Mouse (Mus musculus) intestine, embryonic 15.5 days (tissue): ENCODE data around the gene Spryd3. TPM values are rescaled to one million over a fixed set of nuclear protein-coding genes. Genes with fewer than 3 reads are reported as not detected.
A peak's percentile ranks its signal among the peaks of the same experiment; 100 is the strongest.

Experiments
- ATAC-seq: fragments of 200-750 bp; cut with Nextera tagmentation; 2 replicates; pipeline ENCODE4 v1.8.0; 2017; ENCODE audit warnings: moderate TSS enrichment, moderate library complexity
- H3K27ac ChIP-seq: fragments of 300-500 bp; sonication (generic); 2 replicates; pipeline ENCODE4 v1.5.1; 2015; ENCODE audit warnings: mild to moderate bottlenecking, inconsistent platforms
- H3K27me3 ChIP-seq: fragments of 300-500 bp; sonication (generic); replicated peaks from 2 replicates; pipeline ENCODE4 v1.6.1; 2015; ENCODE audit warnings: inconsistent platforms
- H3K36me3 ChIP-seq: fragments of 300-500 bp; sonication (generic); 2 replicates; pipeline ENCODE4 v1.6.1; 2015; ENCODE audit warnings: inconsistent platforms
- H3K4me1 ChIP-seq: fragments of 300-500 bp; sonication (generic); replicated peaks from 2 replicates; pipeline ENCODE4 v1.6.1; 2015; ENCODE audit warnings: inconsistent platforms
- H3K4me2 ChIP-seq: fragments of 300-500 bp; sonication (generic); replicated peaks from 2 replicates; pipeline ENCODE4 v1.6.1; 2015; ENCODE audit warnings: mild to moderate bottlenecking, inconsistent platforms
- H3K4me3 ChIP-seq: fragments of 300-500 bp; sonication (generic); replicated peaks from 2 replicates; pipeline ENCODE4 v1.5.1; 2015; ENCODE audit warnings: inconsistent platforms
- H3K9ac ChIP-seq: fragments of 300-500 bp; sonication (generic); 2 replicates; pipeline ENCODE4 v1.6.1; 2015; ENCODE audit warnings: inconsistent platforms
- H3K9me3 ChIP-seq: fragments of 300-500 bp; sonication (generic); 2 replicates; pipeline ENCODE4 v1.6.1; 2016; ENCODE audit warnings: inconsistent platforms
- WGBS: fragments of 180-500 bp; shearing (Covaris S2); methylation state at CpG from one replicate; pipeline ENCODE4 v1.1.7; 2015; 5-methylcytosine and 5-hydroxymethylcytosine counted together
- polyA plus RNA-seq: library from polyadenylated mRNA; unstranded; fragments of >200 nt; fragmentation: Nextera tagmentation; extraction: Ambion mirVana; gene quantifications from 2 replicates; pipeline ENCODE4 v1.2.1, GENCODE M21; 2015

Gene Spryd3
- polyA plus RNA-seq, 1 experiment from 2014 or later = 20.7 TPM

DNA sequence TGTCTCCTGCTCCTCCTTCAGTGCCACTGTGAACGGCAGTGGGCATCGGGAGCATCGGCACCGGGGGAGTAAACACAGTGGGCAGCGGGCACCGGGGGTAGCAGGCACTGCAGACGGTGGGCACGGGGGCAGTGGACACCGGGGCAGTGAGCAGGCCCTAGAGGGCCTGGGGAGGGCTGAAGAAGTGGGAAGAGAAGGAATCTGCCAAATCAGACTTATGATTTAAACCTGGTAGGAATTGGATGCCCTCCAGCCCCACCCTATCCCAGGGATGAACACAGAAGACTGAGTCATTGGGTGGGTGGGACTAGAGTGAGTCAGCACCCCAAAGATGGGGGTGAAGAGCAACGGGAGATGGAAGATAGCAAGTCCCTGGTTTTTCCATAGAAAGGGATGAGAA, 9.3 kb upstream of the Spryd3 start:
- Histone ChIP-seq H3K36me3 (no peaks in the 10 kb centered on the region), H3K9me3 (no peaks in the 10 kb centered on the region), H3K4me3 (0 out of 2 replicates have a peak overlapping the region, but pooled peaks have one; percentile 10), H3K27me3 (peaks cover 24% of the 10 kb centered on the region), H3K4me2 (no peak overlapping the region), H3K9ac (no peak overlapping the region), H3K4me1 (peaks cover 29% of the 10 kb centered on the region), H3K27ac (no peak overlapping the region)
- ATAC-seq = no peak
- WGBS = 84% methylated on average over 10 of the region's 10 CpGs

DNA sequence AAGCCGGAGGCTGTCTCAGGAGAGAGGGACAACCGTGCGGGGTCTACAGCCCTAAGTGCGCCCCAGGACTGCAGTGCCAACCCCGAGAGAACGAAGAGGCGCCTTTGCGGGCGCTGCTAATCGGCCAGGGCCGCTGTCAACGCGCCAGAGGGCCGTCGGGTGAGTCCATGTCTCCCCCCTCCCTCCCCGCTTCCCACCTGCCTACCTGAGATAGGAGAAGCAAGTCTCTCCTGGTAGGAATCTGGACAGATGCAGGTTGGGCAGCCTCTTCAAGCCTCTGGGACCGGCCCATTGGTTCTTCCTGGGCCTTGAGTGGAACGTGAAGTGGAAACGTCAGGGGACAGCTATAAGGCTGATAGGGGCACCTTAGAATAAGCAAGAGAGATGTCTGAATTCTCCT, 8.7 kb upstream of the Spryd3 start:
- H3K27ac ChIP-seq = no peak overlapping the region
- peak overlapping the region; percentile 29; the same call in 1 of the 2 replicates for H3K9ac ChIP-seq
- 18% methylated on average over 19 of the region's 19 CpGs for whole genome bisulfite sequencing

DNA sequence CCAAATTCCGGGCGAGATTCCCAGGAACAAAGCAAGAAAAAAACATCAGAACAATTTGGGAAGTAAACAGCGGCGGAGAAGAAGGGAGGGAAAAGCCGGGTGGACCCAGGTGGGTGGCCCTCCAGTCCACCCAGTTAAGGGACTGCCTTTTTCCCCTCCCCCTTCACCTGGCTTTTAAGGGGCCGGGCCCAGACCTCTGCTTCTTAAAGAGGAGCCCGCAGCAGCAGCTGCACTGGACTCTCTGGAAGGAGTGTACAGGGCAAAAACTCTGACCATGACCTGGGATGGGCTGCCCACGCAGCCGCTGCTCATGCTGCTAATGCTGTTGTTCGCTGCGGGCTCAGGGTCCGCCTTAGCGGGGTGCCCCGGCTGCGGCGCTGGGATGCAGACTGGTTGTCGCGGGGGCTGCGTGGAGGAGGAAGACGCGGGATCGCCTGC, 8.3 kb upstream of the Spryd3 start, which contains the start of gene Igfbp6:
Gene Igfbp6, plus strand, starts transcription at position 89 of the 438 bp plus-strand sequence.
- no peaks in the 10 kb centered on the region for H3K36me3 ChIP-seq
- H3K9me3 ChIP-seq = no peaks in the 10 kb centered on the region
- WGBS = 22% methylated on average over 22 of the region's 22 CpGs
- ATAC-seq = no peak
- H3K4me1 ChIP-seq = peaks cover 22% of the 10 kb centered on the region
- peak within 1 kb of the TSS; percentile 10 for H3K4me3 ChIP-seq
- peak within 1 kb of the TSS; percentile 50 for H3K4me2 ChIP-seq
- peak within 1 kb of the TSS; percentile 29; the same call in 1 of the 2 replicates for H3K9ac ChIP-seq
- H3K27ac ChIP-seq = no peak within 1 kb of the TSS
- peaks cover 24% of the 10 kb centered on the region for H3K27me3 ChIP-seq

More for the DNA sequence above, 8.7 kb upstream of the Spryd3 start:
- Histone ChIP-seq H3K9me3 (no peaks in the 10 kb centered on the region), H3K4me2 (peak overlapping the region; percentile 50), H3K4me3 (peak overlapping the region; percentile 10), H3K27me3 (peaks cover 24% of the 10 kb centered on the region), H3K4me1 (peaks cover 24% of the 10 kb centered on the region), H3K36me3 (no peaks in the 10 kb centered on the region)
- no peak for ATAC-seq

DNA sequence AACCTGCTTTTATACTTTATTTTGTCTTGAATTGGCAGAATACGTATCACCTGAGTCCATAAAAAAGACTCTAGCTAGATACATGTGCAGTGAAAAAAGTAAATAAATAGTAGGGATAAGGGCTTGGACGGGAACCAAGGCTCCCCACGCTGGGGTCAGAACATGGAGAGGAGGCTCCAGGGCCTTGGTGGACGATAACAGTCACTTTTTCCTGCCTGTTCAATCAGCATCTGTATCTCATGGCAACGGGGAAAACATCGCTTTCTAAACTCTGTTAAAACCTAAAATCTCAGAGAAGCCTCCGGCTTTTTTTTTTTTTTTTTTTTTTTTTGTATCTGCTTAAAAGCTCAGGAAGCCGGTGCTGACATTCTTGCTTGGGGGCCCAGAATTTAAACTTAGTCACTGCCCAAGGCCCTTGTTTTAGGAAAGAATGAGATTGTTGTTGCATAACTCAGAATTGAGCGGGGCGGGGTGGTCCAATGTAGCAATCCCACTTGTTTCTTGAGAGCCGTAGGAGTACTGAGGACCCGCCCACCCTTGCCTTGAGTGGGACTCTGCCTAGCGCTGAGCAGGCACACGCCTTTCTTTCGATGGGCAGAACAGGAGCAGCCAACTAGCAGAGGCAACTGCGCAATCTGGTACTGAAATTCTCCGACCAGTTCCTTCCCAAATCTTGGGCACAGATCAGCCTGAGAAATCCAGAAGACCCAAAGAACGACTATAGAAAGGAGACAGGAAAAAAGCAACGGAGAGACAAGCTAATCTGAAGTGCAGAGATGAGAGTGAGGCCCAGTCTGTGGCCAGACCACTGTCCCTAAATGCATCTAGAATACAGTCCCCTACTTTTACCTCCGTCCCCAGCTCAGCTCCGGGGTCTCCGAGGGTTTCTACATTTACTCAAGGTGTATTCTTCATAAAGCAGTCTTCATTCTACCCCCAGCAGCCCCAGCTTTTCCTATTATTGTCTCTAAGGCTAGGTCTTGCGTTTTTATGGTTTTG, 7.2 kb upstream of the Spryd3 start:
- Histone ChIP-seq H3K4me2 (no peak overlapping the region), H3K36me3 (no peaks in the 10 kb centered on the region), H3K4me1 (peaks cover 17% of the 10 kb centered on the region), H3K9ac (0 out of 2 replicates have a peak overlapping the region, but pooled peaks have one; percentile 15), H3K27ac (no peak overlapping the region), H3K9me3 (no peaks in the 10 kb centered on the region), H3K27me3 (peaks cover 24% of the 10 kb centered on the region), H3K4me3 (no peak overlapping the region)
- ATAC-seq = no peak
- 52% methylated on average over 23 of the region's 23 CpGs for WGBS

DNA sequence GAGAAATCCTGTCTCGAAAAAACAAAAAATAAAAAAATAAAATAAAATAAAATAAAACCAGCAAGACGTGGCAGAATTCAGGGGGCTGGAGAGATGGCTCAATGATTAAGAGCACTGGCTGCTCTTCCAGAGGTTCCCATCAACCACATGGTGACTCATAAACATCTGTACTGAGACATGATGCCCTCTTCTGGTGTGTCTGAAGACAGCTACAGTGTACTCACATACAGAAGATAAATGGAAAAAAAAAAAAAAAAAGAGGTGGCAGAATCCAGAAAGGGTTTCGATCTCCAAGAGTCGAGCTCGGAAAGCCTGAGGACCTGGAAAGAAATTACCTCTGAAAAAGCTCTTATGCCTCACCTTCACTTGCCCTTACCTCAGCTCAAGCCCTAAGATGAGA, 5.1 kb upstream of the Spryd3 start:
- Histone ChIP-seq H3K9me3 (no peaks in the 10 kb centered on the region), H3K4me2 (no peak overlapping the region), H3K36me3 (no peaks in the 10 kb centered on the region), H3K4me1 (peaks cover 18% of the 10 kb centered on the region), H3K27me3 (peaks cover 24% of the 10 kb centered on the region), H3K27ac (no peak overlapping the region), H3K9ac (no peak overlapping the region), H3K4me3 (no peak overlapping the region)
- WGBS = 88% methylated on average over 5 of the region's 5 CpGs
- no peak for ATAC-seq

DNA sequence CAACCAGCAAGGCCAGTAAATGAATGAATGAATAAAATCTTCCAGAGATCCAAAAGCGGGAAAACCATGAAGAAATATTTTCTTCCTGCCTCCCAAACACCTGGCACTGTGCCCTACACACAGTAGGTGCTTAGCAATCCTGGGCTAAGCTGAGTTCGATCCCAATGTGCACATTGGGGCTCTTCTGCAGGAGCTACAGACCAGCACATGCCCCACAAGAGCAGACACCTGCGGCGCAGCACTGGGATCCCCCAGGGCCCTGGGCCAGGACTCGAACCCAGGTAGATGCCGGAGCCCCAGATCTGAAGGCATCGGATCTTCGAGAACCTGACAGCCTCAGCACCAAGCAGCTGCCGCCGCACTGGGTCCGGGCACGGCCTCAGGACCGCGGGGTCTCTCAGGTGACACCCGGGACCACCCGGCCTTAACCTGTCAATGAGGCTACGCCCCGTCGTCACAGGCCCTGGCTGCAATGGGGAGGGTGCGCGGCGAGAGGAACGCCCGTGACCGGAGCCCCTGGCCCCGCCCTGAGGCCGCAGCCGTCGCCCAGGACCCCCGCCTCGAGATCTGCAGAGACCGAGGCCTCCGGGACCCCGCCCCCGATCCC, 409 bp downstream of the Spryd3 start:
- Histone ChIP-seq H3K4me2 (peak overlapping the region; percentile 82), H3K27me3 (no peaks in the 10 kb centered on the region), H3K4me3 (peak overlapping the region; percentile 85), H3K4me1 (0 out of 2 replicates have a peak, but pooled peaks cover 8% of the 10 kb centered on the region), H3K36me3 (0 out of 2 replicates have a peak, but pooled peaks cover 5% of the 10 kb centered on the region), H3K9me3 (no peaks in the 10 kb centered on the region), H3K9ac (peak overlapping the region; percentile 79), H3K27ac (peak overlapping the region; percentile 80)
- ATAC-seq = no peak
- 2% methylated on average over 35 of the region's 35 CpGs for WGBS

DNA sequence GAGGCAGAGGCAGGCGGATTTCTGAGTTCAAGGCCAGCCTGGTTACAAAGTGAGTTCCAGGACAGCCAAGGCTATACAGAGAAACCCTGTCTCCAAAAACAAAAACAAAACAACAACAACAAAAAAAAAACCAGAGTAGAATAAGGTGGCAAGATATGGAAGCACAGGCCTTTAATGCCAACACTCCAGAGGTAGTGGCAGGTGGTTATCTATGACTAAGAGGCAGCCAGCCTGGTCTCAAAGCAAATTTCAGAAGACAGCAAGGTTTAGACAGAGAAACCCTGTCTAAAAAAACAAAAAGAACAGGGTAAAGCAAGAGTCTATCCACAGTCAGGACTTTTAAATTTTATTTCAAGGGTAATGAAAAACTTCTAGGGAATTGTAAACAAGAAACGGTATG, 1.3 kb downstream of the Spryd3 start:
- no peaks in the 10 kb centered on the region for H3K9me3 ChIP-seq
- H3K4me3 ChIP-seq = peak overlapping the region; percentile 85; the same call in 1 of the 2 replicates
- 0 out of 2 replicates have a peak, but pooled peaks cover 14% of the 10 kb centered on the region for H3K36me3 ChIP-seq
- H3K9ac ChIP-seq = no peak overlapping the region
- H3K27me3 ChIP-seq = no peaks in the 10 kb centered on the region
- no peak overlapping the region for H3K27ac ChIP-seq
- peak overlapping the region; percentile 82; the same call in 1 of the 2 replicates for H3K4me2 ChIP-seq
- ATAC-seq = no peak
- H3K4me1 ChIP-seq = 0 out of 2 replicates have a peak, but pooled peaks cover 8% of the 10 kb centered on the region
- 74% methylated on average over 2 of the region's 2 CpGs for WGBS

DNA sequence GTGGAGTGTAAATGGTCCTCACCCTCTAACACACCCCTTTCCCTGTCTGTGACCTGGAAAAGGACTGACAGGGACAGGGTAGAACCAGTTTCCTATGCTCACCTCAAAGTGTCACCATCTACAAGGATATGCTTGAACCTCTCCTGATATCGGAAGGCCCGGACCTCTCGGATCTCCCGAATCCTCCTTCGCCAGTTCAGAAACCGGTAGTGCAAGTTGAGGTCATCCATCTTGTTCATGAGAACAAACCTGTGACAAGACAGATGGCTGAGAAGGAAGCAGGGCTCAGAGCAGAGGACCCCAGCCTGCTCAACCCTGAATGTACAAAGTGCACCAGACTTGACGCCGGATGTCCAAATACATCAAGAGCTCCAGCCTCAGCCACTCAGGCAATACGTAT, 2.7 kb downstream of the Spryd3 start:
- Histone ChIP-seq H3K36me3 (0 out of 2 replicates have a peak, but pooled peaks cover 17% of the 10 kb centered on the region), H3K4me2 (no peak overlapping the region), H3K9me3 (no peaks in the 10 kb centered on the region), H3K27ac (no peak overlapping the region), H3K27me3 (no peaks in the 10 kb centered on the region), H3K9ac (no peak overlapping the region), H3K4me3 (no peak overlapping the region), H3K4me1 (0 out of 2 replicates have a peak, but pooled peaks cover 8% of the 10 kb centered on the region)
- ATAC-seq = no peak
- 69% methylated on average over 9 of the region's 9 CpGs for WGBS

DNA sequence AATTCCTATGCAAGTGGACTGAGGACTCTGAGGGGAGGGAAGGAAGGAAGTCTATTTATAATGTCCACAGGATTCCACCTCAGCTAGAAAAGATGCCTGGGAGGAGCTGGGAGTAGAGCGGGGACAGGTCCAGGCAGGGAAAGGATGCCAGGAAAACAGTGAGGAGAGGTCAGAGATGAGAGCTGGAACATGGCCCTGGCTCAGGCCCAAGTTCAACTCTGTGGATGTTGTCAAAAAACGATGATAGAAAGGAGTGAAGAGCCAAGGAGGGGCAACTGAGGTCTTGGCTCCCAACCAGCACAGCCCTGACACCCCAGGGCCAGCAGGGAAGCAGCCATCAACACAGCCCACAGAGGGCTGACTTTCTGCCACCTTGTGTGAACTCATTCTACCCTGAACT, 9.7 kb downstream of the Spryd3 start:
- H3K4me1 ChIP-seq = no peaks in the 10 kb centered on the region
- peaks cover 31% of the 10 kb centered on the region for H3K36me3 ChIP-seq
- ATAC-seq = no peak
- 59% methylated on average over 2 of the region's 2 CpGs for WGBS
- no peaks in the 10 kb centered on the region for H3K9me3 ChIP-seq
- no peaks in the 10 kb centered on the region for H3K27me3 ChIP-seq
- no peak overlapping the region for H3K4me3 ChIP-seq
- no peak overlapping the region for H3K4me2 ChIP-seq
- 0 out of 2 replicates have a peak overlapping the region, but pooled peaks have one; percentile 33 for H3K27ac ChIP-seq
- H3K9ac ChIP-seq = no peak overlapping the region

DNA sequence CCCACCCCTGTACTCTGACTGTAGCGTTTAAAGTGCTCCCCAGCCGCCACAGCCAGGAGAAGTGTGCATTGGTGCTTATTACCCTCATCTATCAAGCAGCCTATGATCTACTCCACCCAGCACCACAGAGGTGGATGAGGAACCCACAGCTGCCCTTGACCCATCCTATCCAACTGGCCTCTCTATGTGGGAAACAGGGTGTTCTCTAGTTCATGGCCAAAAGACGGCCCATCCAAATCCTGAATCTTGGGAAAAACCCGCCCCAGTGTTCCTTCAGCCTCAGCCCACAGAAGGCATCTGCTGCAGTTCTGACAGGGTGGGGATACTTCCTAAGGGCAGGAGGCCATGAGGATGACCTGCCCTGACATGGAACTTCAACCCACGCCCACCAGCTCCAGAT, 15.5 kb downstream of the Spryd3 start:
- Histone ChIP-seq H3K9me3 (no peaks in the 10 kb centered on the region), H3K4me3 (no peak overlapping the region), H3K36me3 (peaks cover 43% of the 10 kb centered on the region), H3K4me2 (no peak overlapping the region), H3K9ac (0 out of 2 replicates have a peak overlapping the region, but pooled peaks have one; percentile 1), H3K27me3 (no peaks in the 10 kb centered on the region), H3K4me1 (peaks cover 11% of the 10 kb centered on the region; the same call in 1 of the 2 replicates), H3K27ac (no peak overlapping the region)
- ATAC-seq = no peak
- WGBS = 82% methylated on average over 5 of the region's 5 CpGs

DNA sequence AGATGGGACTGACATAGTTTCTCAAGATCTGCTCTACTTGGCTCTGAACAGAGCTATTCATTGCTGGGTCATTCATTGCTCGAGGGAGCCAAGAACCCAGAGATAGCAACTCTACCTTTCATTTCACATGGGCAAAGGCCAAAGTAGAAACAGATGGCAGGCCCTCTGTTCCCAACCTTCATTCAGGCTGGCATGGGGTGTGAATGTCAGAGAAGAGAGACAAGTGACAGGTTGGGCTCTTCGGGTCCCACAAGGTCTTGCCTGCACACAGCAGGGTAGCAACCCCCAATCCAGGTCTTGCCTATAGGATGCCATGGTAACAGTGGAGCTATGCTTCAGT, 16.2 kb downstream of the Spryd3 start:
- WGBS = 79% methylated on average over 2 of the region's 2 CpGs
- ATAC-seq = no peak

More for the DNA sequence above, 16.2 kb downstream of the Spryd3 start:
- H3K9ac ChIP-seq = no peak overlapping the region
- no peak overlapping the region for H3K27ac ChIP-seq
- no peaks in the 10 kb centered on the region for H3K27me3 ChIP-seq
- peaks cover 11% of the 10 kb centered on the region; the same call in 1 of the 2 replicates for H3K4me1 ChIP-seq
- H3K4me2 ChIP-seq = no peak overlapping the region
- peaks cover 42% of the 10 kb centered on the region for H3K36me3 ChIP-seq
- H3K4me3 ChIP-seq = no peak overlapping the region
- no peaks in the 10 kb centered on the region for H3K9me3 ChIP-seq
